Mouse (Mus musculus) CH12.LX (cell line): ENCODE measurements around the gene Med23. TPM values are rescaled to one million over a fixed set of nuclear protein-coding genes. Genes with fewer than 3 reads are reported as not detected.

Source experiments
- DNase-seq: peaks from one replicate; pipeline ENCODE4 v3.0.0-alpha.2; 2013; ENCODE audit errors: extremely low read depth
- H3K27ac ChIP-seq: 2 replicates; pipeline ENCODE4 v1.5.1; 2012; ENCODE audit warnings: low read depth, mild to moderate bottlenecking, control low read depth, moderate library complexity; ENCODE audit not compliant: insufficient read depth
- H3K27me3 ChIP-seq: replicated peaks from 2 replicates; pipeline ENCODE3; 2012; ENCODE audit warnings: inconsistent platforms
- H3K36me3 ChIP-seq, 2 experiments: replicated peaks in 1 of 2; 2 replicates each; pipeline versions ENCODE3 to v1.6.1; 2012; ENCODE audit warnings: inconsistent platforms in 1 of 2, low read length in 1 of 2, mild to moderate bottlenecking in 1 of 2, mixed read lengths in 1 of 2, moderate library complexity in 1 of 2; ENCODE audit not compliant: control insufficient read depth in 1 of 2, insufficient read depth in 1 of 2
- H3K4me1 ChIP-seq, 2 experiments: 2 replicates each; pipeline ENCODE4 v1.6.1; 2012; ENCODE audit warnings: inconsistent platforms in 1 of 2, moderate library complexity in 1 of 2; ENCODE audit not compliant: insufficient read depth in 2 of 2, control insufficient read depth in 1 of 2
- H3K4me2 ChIP-seq: 2 replicates; pipeline ENCODE4 v1.6.1; 2012; ENCODE audit warnings: low read depth, mild to moderate bottlenecking, control low read depth; ENCODE audit not compliant: poor library complexity, insufficient read depth, severe bottlenecking
- H3K4me3 ChIP-seq, 3 experiments: fragments of 150-350 bp in 1 of 3; sonication (generic) in 1 of 3; replicated peaks in 1 of 3; 2 replicates each; pipeline versions ENCODE3 to v1.5.1; 2011 to 2012; ENCODE audit warnings: low read depth in 2 of 3, low read length in 2 of 3, mild to moderate bottlenecking in 2 of 3, moderate library complexity in 2 of 3, control low read depth in 1 of 3, improper control_type of control experiment in 1 of 3, inconsistent platforms in 1 of 3, mixed read lengths in 1 of 3; ENCODE audit not compliant: poor library complexity in 1 of 3
- H3K79me2 ChIP-seq: replicated peaks from 2 replicates; pipeline ENCODE4 v1.6.1; 2012; ENCODE audit warnings: mild to moderate bottlenecking, moderate library complexity; ENCODE audit not compliant: control insufficient read depth, poor library complexity, insufficient read depth, severe bottlenecking; ENCODE audit errors: extremely low read depth
- H3K9ac ChIP-seq: 2 replicates; pipeline ENCODE4 v1.6.1; 2012; ENCODE audit warnings: low read depth, mild to moderate bottlenecking, control low read depth, moderate library complexity; ENCODE audit not compliant: insufficient read depth
- H3K9me3 ChIP-seq: replicated peaks from 2 replicates; pipeline ENCODE3; 2012; ENCODE audit warnings: low read length, inconsistent platforms, mixed read lengths
- BHLHE40 ChIP-seq: IDR thresholded peaks from 2 replicates; pipeline ENCODE4 v1.6.1; 2011; ENCODE audit warnings: mild to moderate bottlenecking, low read depth, low read length, improper control_type of control experiment
- CHD1 ChIP-seq: IDR thresholded peaks from 2 replicates; pipeline ENCODE4 v1.6.1; 2012; ENCODE audit warnings: low read depth, low read length, improper control_type of control experiment, inconsistent platforms
- CTCF ChIP-seq, 2 experiments: IDR thresholded peaks in 1 of 2; conservative IDR thresholded peaks in 1 of 2; 2 replicates each; pipeline ENCODE4 v1.5.1; 2011 to 2012; ENCODE audit warnings: low read depth in 2 of 2, low read length in 2 of 2, improper control_type of control experiment in 1 of 2, inconsistent platforms in 1 of 2, mild to moderate bottlenecking in 1 of 2, moderate library complexity in 1 of 2
- ELF1 ChIP-seq: IDR thresholded peaks from 2 replicates; pipeline ENCODE4 v1.6.1; 2014; ENCODE audit warnings: low read depth, mild to moderate bottlenecking, inconsistent platforms, low read length, improper control_type of control experiment
- ETS1 ChIP-seq: conservative IDR thresholded peaks from 2 replicates; pipeline ENCODE4 v1.6.1; 2012; ENCODE audit warnings: low read depth, mild to moderate bottlenecking, inconsistent platforms, low read length, improper control_type of control experiment, moderate library complexity
- HCFC1 ChIP-seq: IDR thresholded peaks from 2 replicates; pipeline ENCODE4 v1.6.1; 2012; ENCODE audit warnings: low read depth, mild to moderate bottlenecking, inconsistent platforms, low read length, improper control_type of control experiment
- JUN ChIP-seq: IDR thresholded peaks from 2 replicates; pipeline ENCODE4 v1.6.1; 2011; ENCODE audit warnings: low read depth, mild to moderate bottlenecking, low read length, improper control_type of control experiment, moderate library complexity; ENCODE audit not compliant: insufficient read depth
- JUND ChIP-seq: conservative IDR thresholded peaks from 2 replicates; pipeline ENCODE4 v1.6.1; 2011; ENCODE audit warnings: low read depth, low read length, improper control_type of control experiment
- KAT2A ChIP-seq: IDR thresholded peaks from 2 replicates; pipeline ENCODE4 v1.6.1; 2012; ENCODE audit warnings: low read length, improper control_type of control experiment, inconsistent platforms; ENCODE audit not compliant: insufficient replicate concordance
- MAFK ChIP-seq: IDR thresholded peaks from 2 replicates; pipeline ENCODE4 v1.6.1; 2011; ENCODE audit warnings: low read length, improper control_type of control experiment; ENCODE audit not compliant: insufficient replicate concordance
- MAZ ChIP-seq: IDR thresholded peaks from 2 replicates; pipeline ENCODE4 v1.6.1; 2012; ENCODE audit warnings: low read depth, mild to moderate bottlenecking, inconsistent platforms, low read length, improper control_type of control experiment, moderate library complexity
- MEF2A ChIP-seq: IDR thresholded peaks from 2 replicates; pipeline ENCODE4 v1.6.1; 2014; ENCODE audit warnings: low read depth, mild to moderate bottlenecking, inconsistent platforms, low read length, improper control_type of control experiment, borderline replicate concordance
- NELFE ChIP-seq: IDR thresholded peaks from 2 replicates; pipeline ENCODE4 v1.6.1; 2011; ENCODE audit warnings: low read depth, low read length, improper control_type of control experiment
- NRF1 ChIP-seq: IDR thresholded peaks from 2 replicates; pipeline ENCODE4 v1.6.1; 2014; ENCODE audit warnings: low read depth, mild to moderate bottlenecking, inconsistent platforms, low read length, improper control_type of control experiment, moderate library complexity
- POLR2A ChIP-seq: IDR thresholded peaks from 2 replicates; pipeline ENCODE4 v1.6.1; 2011; ENCODE audit warnings: low read depth, mild to moderate bottlenecking, improper control_type of control experiment, low read length
- POLR2AphosphoS2 ChIP-seq: IDR thresholded peaks from 2 replicates; pipeline ENCODE4 v1.6.1; 2011; ENCODE audit warnings: low read depth, low read length, improper control_type of control experiment
- RAD21 ChIP-seq: IDR thresholded peaks from 2 replicates; pipeline ENCODE4 v1.6.1; 2011; ENCODE audit warnings: low read depth, mild to moderate bottlenecking, low read length, improper control_type of control experiment, moderate library complexity
- SMC3 ChIP-seq: IDR thresholded peaks from 2 replicates; pipeline ENCODE4 v1.6.1; 2011; ENCODE audit warnings: low read depth, low read length, improper control_type of control experiment
- ZKSCAN1 ChIP-seq: IDR thresholded peaks from 2 replicates; pipeline ENCODE4 v1.6.1; 2012; ENCODE audit warnings: low read depth, inconsistent platforms, low read length, improper control_type of control experiment, borderline replicate concordance
- ZMIZ1 ChIP-seq: IDR thresholded peaks from 2 replicates; pipeline ENCODE4 v1.6.1; 2012; ENCODE audit warnings: low read depth, mild to moderate bottlenecking, inconsistent platforms, low read length, improper control_type of control experiment
- ZNF384 ChIP-seq: IDR thresholded peaks from 2 replicates; pipeline ENCODE4 v1.6.1; 2012; ENCODE audit warnings: low read depth, low read length, improper control_type of control experiment, inconsistent platforms
- dilution Hi-C: fragments of 300-500 bp; cut with MboI; formaldehyde crosslinking; loops from 2 replicates; pipeline ENCODE4 v1.14.3; 2020; ENCODE audit warnings: low sequenced_read_pairs; ENCODE audit not compliant: extremely low pct_unique_long_range_greater_than_20kb, extremely low pct_ligation_motif_present
- in situ Hi-C: fragments of 300-500 bp; cut with MboI; formaldehyde crosslinking; loops from 3 replicates; pipeline ENCODE4 v1.14.3; 2019; ENCODE audit warnings: low sequenced_read_pairs, low pct_ligation_motif_present, low pct_unique_long_range_greater_than_20kb, mixed read lengths
- polyA plus RNA-seq: library from polyadenylated mRNA; unstranded; fragments of >175 nt; gene quantifications from 2 replicates; pipeline ENCODE4 v1.2.1, GENCODE M21; 2012; ENCODE audit warnings: low read depth; ENCODE audit not compliant: insufficient read length
- total RNA-seq, 2 experiments: library from RNA; depleted of rRNA; stranded (reverse); fragments of 300-350 nt in 1 of 2; fragments of >200 nt in 1 of 2; gene quantifications; 2 replicates each; pipeline ENCODE4 v1.2.3; 2012 to 2014

Gene Med23
- total and polyA plus RNA-seq, 3 experiments, result 43.5 to 45.7 (median 45.6) TPM

GRCm38 (mm10) chr10:24895927-24896326 lies 26.1 kb downstream of the Med23 start:
- Histone ChIP-seq H3K27me3 (no peaks in the 10 kb centered on the region), H3K4me2 (no peak overlapping the region), H3K9me3 (no peaks in the 10 kb centered on the region), H3K4me1 (no peaks in the 10 kb centered on the region), H3K27ac (no peak overlapping the region), H3K9ac (no peak overlapping the region), H3K36me3 (peaks cover 66 to 92% of the 10 kb centered on the region in 2 experiments), H3K79me2 (no peaks in the 10 kb centered on the region)
- DNase-seq, result no peak
- dilution Hi-C loops, result no loop called here
- TF ChIP-seq JUND, result no peak
- no peak for TF ChIP-seq ELF1
- TF ChIP-seq RAD21, result no peak; the same call in 1 of the 2 replicates
- peak in 1 of 2 experiments; percentile 14; a peak in 1 of 4 replicates for TF ChIP-seq CTCF (conservative IDR thresholded peaks at IDR 0.05 in 1 of 2, IDR thresholded peaks at IDR 0.05 in 1 of 2; ENCODE audit: low read depth in 2 of 2, low read length in 2 of 2)
- TF ChIP-seq, all 38 proteins: peak for 1
- no peak overlapping the region for H3K4me3 ChIP-seq
- in situ Hi-C loops, result no loop called here

GRCm38 (mm10) chr10:24905627-24906026 lies 35.8 kb downstream of the Med23 start:
- no peak overlapping the region for H3K4me2 ChIP-seq
- H3K36me3 ChIP-seq, result peaks cover 77 to 95% of the 10 kb centered on the region in 2 experiments
- DNase-seq, result no peak
- no peaks in the 10 kb centered on the region for H3K27me3 ChIP-seq
- TF ChIP-seq NELFE, result no peak
- TF ChIP-seq BHLHE40, result no peak
- no peak for TF ChIP-seq MAFK
- no peak for TF ChIP-seq HCFC1
- no peak for TF ChIP-seq RAD21
- no peak for TF ChIP-seq CHD1
- no peak for TF ChIP-seq JUND
- no peak for TF ChIP-seq POLR2A
- no peak for TF ChIP-seq ZKSCAN1
- no peak for TF ChIP-seq MEF2A
- no peak for TF ChIP-seq MAZ
- TF ChIP-seq ZMIZ1, result no peak
- no peak for TF ChIP-seq ZNF384
- no peak for TF ChIP-seq NRF1
- TF ChIP-seq POLR2AphosphoS2, result no peak
- no peak for TF ChIP-seq SMC3
- TF ChIP-seq KAT2A, result no peak
- no peak for TF ChIP-seq ETS1
- TF ChIP-seq JUN, result no peak
- H3K79me2 ChIP-seq, result no peaks in the 10 kb centered on the region
- H3K4me3 ChIP-seq, result no peak overlapping the region
- in situ Hi-C loops (no loop called here), dilution Hi-C loops (no loop called here)
- H3K27ac ChIP-seq, result no peak overlapping the region
- no peaks in the 10 kb centered on the region for H3K9me3 ChIP-seq
- H3K4me1 ChIP-seq, result no peaks in the 10 kb centered on the region
- H3K9ac ChIP-seq, result no peak overlapping the region
